Mouse (Mus musculus) ZHBTc4 (cell line): ENCODE data around the gene Afp.
A peak's percentile ranks its signal among the peaks of the same experiment; 100 is the strongest.

Source experiments
- DNase-seq: peaks from one replicate; pipeline ENCODE4 v3.0.0-alpha.2; 2011; ENCODE audit warnings: low read depth, low spot score

The Afp gene

GRCm38 (mm10) chr5:90490518-90490917, at the start of gene Afp:
Gene Afp (plus strand): TSS chr5:90490737.
- DNase-seq = no peak

- DNase-seq = no peak
Measured at GRCm38 (mm10) chr5:90447577-90447976, 43.0 kb upstream of the Afp start.

DNA sequence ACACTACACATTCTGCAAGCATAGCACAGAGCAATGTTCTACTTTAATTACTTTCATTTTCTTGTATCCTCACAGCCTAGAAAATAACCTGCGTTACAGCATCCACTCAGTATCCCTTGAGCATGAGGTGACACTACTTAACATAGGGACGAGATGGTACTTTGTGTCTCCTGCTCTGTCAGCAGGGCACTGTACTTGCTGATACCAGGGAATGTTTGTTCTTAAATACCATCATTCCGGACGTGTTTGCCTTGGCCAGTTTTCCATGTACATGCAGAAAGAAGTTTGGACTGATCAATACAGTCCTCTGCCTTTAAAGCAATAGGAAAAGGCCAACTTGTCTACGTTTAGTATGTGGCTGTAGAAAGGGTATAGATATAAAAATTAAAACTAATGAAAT, 40.6 kb upstream of the Afp start:
- DNase-seq = no peak

GRCm38 (mm10) chr5:90452711-90453110, 37.8 kb upstream of the Afp start:
- no peak for DNase-seq

- DNase-seq = no peak
Measured at GRCm38 (mm10) chr5:90457241-90457640, 33.3 kb upstream of the Afp start.

- no peak for DNase-seq
Measured at GRCm38 (mm10) chr5:90458727-90459126, 31.8 kb upstream of the Afp start.

GRCm38 (mm10) chr5:90460619-90461018, 29.9 kb upstream of the Afp start, which contains the start of gene Alb:
Gene Alb (plus strand): TSS chr5:90460897.
- DNase-seq = no peak

DNA sequence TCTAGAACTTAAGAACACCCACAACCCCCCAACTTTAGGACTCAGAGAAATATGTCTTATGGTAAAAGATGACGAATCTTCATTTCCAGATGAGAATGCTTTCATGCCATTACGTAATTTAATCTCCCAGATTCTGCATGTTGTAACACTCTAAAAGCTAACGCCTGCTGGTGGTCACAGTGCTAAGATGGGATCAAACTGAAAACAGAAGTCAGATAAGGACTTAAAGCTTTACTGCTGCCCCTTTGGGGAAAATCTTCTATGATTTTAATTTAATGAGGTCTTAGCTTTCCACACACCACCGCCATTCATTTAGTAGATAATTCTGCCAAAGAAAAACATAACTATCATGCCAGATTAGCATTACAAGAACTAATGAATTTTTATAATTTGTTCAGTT, 23.7 kb upstream of the Afp start:
- DNase-seq = no peak

GRCm38 (mm10) chr5:90467245-90467644, 23.3 kb upstream of the Afp start:
- no peak for DNase-seq

- no peak for DNase-seq
Measured at GRCm38 (mm10) chr5:90470836-90471235, 19.7 kb upstream of the Afp start.

- no peak for DNase-seq
Measured at GRCm38 (mm10) chr5:90473902-90474301, 16.6 kb upstream of the Afp start.

DNA sequence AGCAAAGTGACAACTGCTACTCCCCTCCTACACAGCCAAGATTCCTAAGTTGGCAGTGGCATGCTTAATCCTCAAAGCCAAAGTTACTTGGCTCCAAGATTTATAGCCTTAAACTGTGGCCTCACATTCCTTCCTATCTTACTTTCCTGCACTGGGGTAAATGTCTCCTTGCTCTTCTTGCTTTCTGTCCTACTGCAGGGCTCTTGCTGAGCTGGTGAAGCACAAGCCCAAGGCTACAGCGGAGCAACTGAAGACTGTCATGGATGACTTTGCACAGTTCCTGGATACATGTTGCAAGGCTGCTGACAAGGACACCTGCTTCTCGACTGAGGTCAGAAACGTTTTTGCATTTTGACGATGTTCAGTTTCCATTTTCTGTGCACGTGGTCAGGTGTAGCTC, 16.2 kb upstream of the Afp start:
- DNase-seq = no peak

DNA sequence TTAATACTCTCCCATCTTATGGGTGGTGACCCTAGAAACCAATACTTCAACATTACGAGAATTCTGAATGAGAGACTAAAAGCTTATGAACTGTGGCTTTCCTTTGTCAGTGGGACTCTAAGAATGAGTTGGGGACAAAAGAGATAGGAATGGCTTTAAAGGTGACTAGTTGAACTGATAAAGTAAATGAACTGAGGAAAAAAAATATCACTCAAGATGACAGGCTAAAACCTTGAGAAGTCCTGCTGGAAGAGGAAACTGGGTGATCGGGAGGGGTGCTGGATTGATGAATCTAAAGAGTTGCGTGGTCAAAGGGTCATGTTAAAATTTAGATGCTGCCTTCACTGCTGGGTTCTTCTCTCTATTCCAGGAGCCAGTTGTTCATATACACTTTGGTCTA, 13.8 kb upstream of the Afp start:
- DNase-seq = no peak

- DNase-seq = no peak
Measured at GRCm38 (mm10) chr5:90477308-90478140, 13.0 kb upstream of the Afp start.

GRCm38 (mm10) chr5:90478886-90479285, 11.7 kb upstream of the Afp start:
- DNase-seq = no peak

DNA sequence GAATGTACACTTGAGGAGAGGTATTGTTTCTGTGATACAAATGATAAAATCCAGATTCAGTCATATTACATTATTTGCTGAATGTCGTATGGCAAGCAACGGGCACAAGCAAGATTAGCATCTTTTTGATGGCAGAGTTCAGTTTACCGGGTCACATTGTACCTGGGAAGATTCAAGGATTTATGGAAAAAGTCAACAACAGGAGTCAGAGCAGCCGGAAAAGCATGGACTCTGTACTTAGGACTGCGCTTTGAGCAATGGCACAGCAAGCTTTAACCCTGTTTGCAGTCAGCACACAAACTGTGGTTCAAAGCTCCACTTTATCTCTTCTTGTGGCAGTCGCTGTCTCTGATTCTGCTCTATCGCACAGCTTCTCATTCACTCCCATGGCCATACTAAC, 4.9 kb upstream of the Afp start:
- no peak for DNase-seq

- DNase-seq = no peak
Measured at GRCm38 (mm10) chr5:90488323-90488722, 2.2 kb upstream of the Afp start.

- peak; percentile 9 for DNase-seq
Measured at GRCm38 (mm10) chr5:90492440-90492839, 1.9 kb downstream of the Afp start.

DNA sequence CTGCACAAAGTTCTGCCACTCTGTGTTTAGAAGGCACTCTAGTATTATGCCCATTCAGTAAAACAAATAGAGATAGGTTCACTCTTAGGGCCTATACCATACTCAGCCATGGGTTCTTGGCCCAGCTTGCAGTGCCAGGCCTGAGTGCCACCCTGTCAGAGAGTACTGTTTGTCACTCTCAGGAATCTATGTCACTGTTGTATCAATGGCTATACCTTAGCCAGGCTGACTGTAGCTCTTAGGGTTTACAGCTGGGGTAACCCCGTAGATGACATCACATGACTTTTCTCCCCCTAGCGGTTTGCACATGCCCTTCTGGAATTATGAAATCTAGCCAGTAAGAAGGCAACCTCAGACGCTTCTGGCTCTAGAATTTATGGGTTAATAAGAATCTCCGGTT, 3.8 kb downstream of the Afp start:
- DNase-seq = no peak

DNA sequence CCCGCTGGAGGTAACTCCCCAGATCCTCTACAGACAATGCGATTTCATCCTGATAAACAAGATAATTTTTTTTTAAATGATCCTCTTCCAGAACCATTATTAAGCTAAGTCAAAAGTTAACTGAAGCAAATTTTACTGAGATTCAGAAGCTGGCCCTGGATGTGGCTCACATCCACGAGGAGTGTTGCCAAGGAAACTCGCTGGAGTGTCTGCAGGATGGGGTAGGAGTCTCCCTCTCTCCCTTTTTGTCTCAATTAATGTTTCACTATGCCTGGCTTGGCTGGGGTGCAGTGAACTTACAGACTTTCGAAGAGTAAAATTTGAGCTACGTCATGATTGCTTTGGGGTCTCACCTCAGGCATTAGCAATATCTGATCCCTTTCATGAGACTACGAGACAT, 9.0 kb downstream of the Afp start:
- no peak for DNase-seq

GRCm38 (mm10) chr5:90500714-90501113, 10.2 kb downstream of the Afp start:
- peak; percentile 77 for DNase-seq

GRCm38 (mm10) chr5:90501752-90502151, 11.2 kb downstream of the Afp start:
- DNase-seq = no peak

- no peak for DNase-seq
Measured at GRCm38 (mm10) chr5:90504742-90505141, 14.2 kb downstream of the Afp start.

- DNase-seq = no peak
Measured at GRCm38 (mm10) chr5:90506507-90506906, 16.0 kb downstream of the Afp start.
